ENCODE assay signal across 23 mouse cellular contexts in the genomic region with DNA sequence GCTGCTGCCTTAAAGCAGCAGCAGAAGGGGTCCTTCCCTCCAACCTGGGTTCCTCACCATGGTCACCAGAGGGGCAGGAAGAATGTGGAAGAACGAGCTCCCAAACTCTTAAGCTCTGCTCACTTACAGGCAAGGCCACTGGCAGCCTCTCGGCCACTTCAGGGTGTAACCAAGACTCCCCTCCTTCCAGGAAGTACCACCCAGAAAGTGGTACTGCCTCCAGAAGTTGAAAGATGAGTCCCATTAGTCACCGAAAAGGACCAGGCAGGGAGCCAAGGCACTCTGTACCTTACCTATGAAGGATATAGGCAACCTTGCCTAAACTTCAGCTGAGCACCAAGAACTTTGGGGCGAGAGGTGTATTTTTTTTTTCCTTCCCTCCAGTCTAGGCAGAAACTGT.
DNase-seq lines count a peak whose midpoint lies in the region; ATAC-seq and TF ChIP-seq lines count a peak whose summit lies in the region.
"Had no signal": no experiment of that assay in that cellular context is flagged by ENCODE, and none has a peak within 500 bp of the region (broad histone marks: within the 10 kb centered on the region; RNA-seq: fewer than 3 reads in every experiment).

No protein-coding gene starts in this region.

- 51% methylated on average over 4 of the region's 4 CpGs for WGBS in hindbrain, embryonic 10.5 days
- 48% methylated on average over 4 of the region's 4 CpGs for WGBS in hindbrain, embryonic 11.5 days
- WGBS in lung, embryonic 14.5 days, result 36% methylated on average over 4 of the region's 4 CpGs
- WGBS in forebrain, embryonic 10.5 days, result 54% methylated on average over 4 of the region's 4 CpGs

- no peak overlapping the region for H3K9ac ChIP-seq in hindbrain, embryonic 11.5 days (ENCODE audit: low read depth, low read length)
- no peak overlapping the region for H3K9ac ChIP-seq in lung, embryonic 14.5 days
- H3K9ac ChIP-seq: embryonic facial prominence, embryonic 12.5 days; limb, embryonic 12.5 days; liver, embryonic 14.5 days had no signal

- no peak overlapping the region for H3K4me2 ChIP-seq in hindbrain, embryonic 11.5 days (replicated peaks; ENCODE audit: low read depth, low read length)
- H3K4me2 ChIP-seq in lung, embryonic 14.5 days, result no peak overlapping the region
- H3K4me2 ChIP-seq: embryonic facial prominence, embryonic 12.5 days; limb, embryonic 12.5 days had no signal

- no peaks in the 10 kb centered on the region for H3K27me3 ChIP-seq in hindbrain, embryonic 10.5 days (ENCODE audit: insufficient read depth, poor library complexity, severe bottlenecking)
- no peaks in the 10 kb centered on the region for H3K27me3 ChIP-seq in hindbrain, embryonic 11.5 days (ENCODE audit: control insufficient read depth, insufficient read depth, low read length)
- no peaks in the 10 kb centered on the region for H3K27me3 ChIP-seq in lung, embryonic 14.5 days (ENCODE audit: insufficient read depth, low read length)
- peaks cover 16% of the 10 kb centered on the region for H3K27me3 ChIP-seq in forebrain, embryonic 10.5 days (ENCODE audit: poor library complexity, severe bottlenecking)
- H3K27me3 ChIP-seq: embryonic facial prominence, embryonic 12.5 days; Patski had no signal

- no peaks in the 10 kb centered on the region for H3K36me3 ChIP-seq in hindbrain, embryonic 10.5 days
- no peaks in the 10 kb centered on the region for H3K36me3 ChIP-seq in hindbrain, embryonic 11.5 days (ENCODE audit: control insufficient read depth, insufficient read depth, low read length)
- H3K36me3 ChIP-seq in lung, embryonic 14.5 days (ENCODE audit: insufficient read depth), result no peaks in the 10 kb centered on the region
- no peaks in the 10 kb centered on the region for H3K36me3 ChIP-seq in forebrain, embryonic 10.5 days (replicated peaks)
- H3K36me3 ChIP-seq: embryonic facial prominence, embryonic 12.5 days; limb, embryonic 12.5 days had no signal

- peak overlapping the region; percentile 41 for H3K27ac ChIP-seq in hindbrain, embryonic 10.5 days
- no peak overlapping the region for H3K27ac ChIP-seq in hindbrain, embryonic 11.5 days (ENCODE audit: low read depth, low read length)
- peak overlapping the region; percentile 63 for H3K27ac ChIP-seq in lung, embryonic 14.5 days (ENCODE audit: low read depth)
- H3K27ac ChIP-seq in forebrain, embryonic 10.5 days, result no peak overlapping the region
- H3K27ac ChIP-seq: embryonic facial prominence, embryonic 12.5 days; limb, embryonic 12.5 days; liver, embryonic 14.5 days had no signal

- no peak overlapping the region for H3K4me3 ChIP-seq in hindbrain, embryonic 10.5 days
- no peak overlapping the region for H3K4me3 ChIP-seq in hindbrain, embryonic 11.5 days (ENCODE audit: low read depth, low read length)
- H3K4me3 ChIP-seq in lung, embryonic 14.5 days (ENCODE audit: low read depth, low read length), result no peak overlapping the region
- H3K4me3 ChIP-seq in forebrain, embryonic 10.5 days, result no peak overlapping the region
- H3K4me3 ChIP-seq: embryonic facial prominence, embryonic 12.5 days; erythroblast, embryonic 14.5 days; limb, embryonic 12.5 days had no signal

- DNase-seq in hindbrain, embryonic 10.5 days (ENCODE audit: low spot score), result no peak
- DNase-seq in hindbrain, embryonic 11.5 days (ENCODE audit: low spot score), result no peak
- peak; percentile 56 for DNase-seq in 3T3-L1 (ENCODE audit: low read depth, low spot score)
- DNase-seq in lung, embryonic 14.5 days, result peak; percentile 52
- DNase-seq in lung, postnatal 36 days, result peak; percentile 51
- DNase-seq in gastrocnemius, postnatal 25 days, result no peak
- no peak for DNase-seq in forebrain, embryonic 10.5 days (ENCODE audit: extremely low spot score, low spot score)
- no peak for DNase-seq in thymus, postnatal 25 days
- DNase-seq: adrenal gland, adult 8-10 months; cerebellum, adult 9-10 months; gastrocnemius, postnatal 36 days; kidney, adult 8-10 months; kidney, postnatal 4 days; retina, postnatal 1 day; right cerebral cortex, postnatal 4 days; thymus, postnatal 4 days had no signal

- H3K9me3 ChIP-seq in hindbrain, embryonic 10.5 days, result no peaks in the 10 kb centered on the region
- H3K9me3 ChIP-seq in hindbrain, embryonic 11.5 days (ENCODE audit: control insufficient read depth, low read length), result no peaks in the 10 kb centered on the region
- no peaks in the 10 kb centered on the region for H3K9me3 ChIP-seq in lung, embryonic 14.5 days (ENCODE audit: low read depth, low read length)
- H3K9me3 ChIP-seq in forebrain, embryonic 10.5 days, result no peaks in the 10 kb centered on the region
- H3K9me3 ChIP-seq: embryonic facial prominence, embryonic 12.5 days; limb, embryonic 12.5 days had no signal

- ATAC-seq in hindbrain, embryonic 11.5 days (ENCODE audit: low FRiP score), result no peak
- peak; percentile 47; the same call in 1 of the 2 replicates for ATAC-seq in lung, embryonic 14.5 days (ENCODE audit: insufficient read depth)
- ATAC-seq: forebrain, embryonic 14.5 days; inflammation-experienced regulatory T-cells, adult 6 months; Patski had no signal

- no peak for TF ChIP-seq CTCF in lung, embryonic 14.5 days (IDR thresholded peaks at IDR 0.05; ENCODE audit: low read depth)

- H3K4me1 ChIP-seq in hindbrain, embryonic 10.5 days (replicated peaks), result peaks cover 29% of the 10 kb centered on the region
- no peaks in the 10 kb centered on the region for H3K4me1 ChIP-seq in hindbrain, embryonic 11.5 days (replicated peaks; ENCODE audit: control insufficient read depth, insufficient read depth, low read length)
- peaks cover 10% of the 10 kb centered on the region for H3K4me1 ChIP-seq in lung, embryonic 14.5 days (ENCODE audit: insufficient read depth)
- peaks cover 34% of the 10 kb centered on the region for H3K4me1 ChIP-seq in forebrain, embryonic 10.5 days
- H3K4me1 ChIP-seq: limb, embryonic 12.5 days had no signal

Comparison
In these comparisons a context has a peak if more than half of its experiments do, and no peak if none do; other contexts are left out.
1. H3K27ac ChIP-seq: peak in hindbrain, embryonic 10.5 days (single experiment) and lung, embryonic 14.5 days (single experiment); none in hindbrain, embryonic 11.5 days (single experiment) and forebrain, embryonic 10.5 days (single experiment).
2. DNase-seq: peak in 3T3-L1 (single experiment), lung, embryonic 14.5 days (single experiment) and lung, postnatal 36 days (single experiment); none in hindbrain, embryonic 10.5 days (single experiment), hindbrain, embryonic 11.5 days (single experiment), gastrocnemius, postnatal 25 days (single experiment), forebrain, embryonic 10.5 days (single experiment) and thymus, postnatal 25 days (single experiment).